Mouse (Mus musculus): Measurements from ENCODE around the gene Ppfia3. TPM values are rescaled to one million over a fixed set of nuclear protein-coding genes. Genes with fewer than 3 reads are reported as not detected.
"Not testable (repeated sequence)": the region's sequence is repeated elsewhere in the genome, so short reads cannot be mapped to it uniquely, and the experiment has no call there.

Gene Ppfia3
- total and polyA plus RNA-seq, 2 experiments from 2014 or later: 0.68 to 1.8 TPM

- peaks cover 19% of the 10 kb centered on the region for H3K4me1 ChIP-seq (ENCODE audit: control insufficient read depth, insufficient read depth)
- no peak for DNase-seq (ENCODE audit: low spot score)
- TF ChIP-seq EP300 (IDR thresholded peaks at IDR 0.05; ENCODE audit: low read depth) (no peak), CTCF (IDR thresholded peaks at IDR 0.05; ENCODE audit: low read depth) (no peak)
- H3K27me3 ChIP-seq (ENCODE audit: control insufficient read depth, insufficient read depth, low read length): peaks cover 69% of the 10 kb centered on the region
- H3K4me3 ChIP-seq (ENCODE audit: low read depth, low read length): no peak overlapping the region
- no peaks in the 10 kb centered on the region for H3K36me3 ChIP-seq (replicated peaks; ENCODE audit: control insufficient read depth, insufficient read depth, low read length)
- H3K9me3 ChIP-seq (replicated peaks; ENCODE audit: control insufficient read depth, low read length): no peaks in the 10 kb centered on the region
- no peak overlapping the region for H3K9ac ChIP-seq (replicated peaks; ENCODE audit: low read depth, low read length)
- WGBS: 9% methylated on average over 13 of the region's 13 CpGs
- no peak for ATAC-seq (ENCODE audit: insufficient read depth, low read depth)
- H3K27ac ChIP-seq (ENCODE audit: low read depth): no peak overlapping the region
- H3K4me2 ChIP-seq (ENCODE audit: low read depth, low read length): no peak overlapping the region
Measured at GRCm38 (mm10) chr7:45362801-45363200, 4.0 kb downstream of the Ppfia3 start.

- TF ChIP-seq EP300 (IDR thresholded peaks at IDR 0.05; ENCODE audit: low read depth) (no peak), CTCF (IDR thresholded peaks at IDR 0.05; ENCODE audit: low read depth) (no peak)
- DNase-seq (ENCODE audit: low spot score): peak; percentile 38
- Histone ChIP-seq H3K4me3 (ENCODE audit: low read depth, low read length) (peak overlapping the region; percentile 30), H3K36me3 (replicated peaks; ENCODE audit: control insufficient read depth, insufficient read depth, low read length) (no peaks in the 10 kb centered on the region), H3K27me3 (ENCODE audit: control insufficient read depth, insufficient read depth, low read length) (peaks cover 66% of the 10 kb centered on the region), H3K4me1 (ENCODE audit: control insufficient read depth, insufficient read depth) (peaks cover 10% of the 10 kb centered on the region; the same call in 1 of the 2 replicates), H3K9ac (replicated peaks; ENCODE audit: low read depth, low read length) (no peak overlapping the region), H3K9me3 (replicated peaks; ENCODE audit: control insufficient read depth, low read length) (no peaks in the 10 kb centered on the region), H3K4me2 (ENCODE audit: low read depth, low read length) (peak overlapping the region; percentile 50), H3K27ac (ENCODE audit: low read depth) (no peak overlapping the region)
- WGBS: 1% methylated on average over 43 of the region's 43 CpGs
- ATAC-seq (ENCODE audit: insufficient read depth, low read depth): peak; percentile 77
Measured at GRCm38 (mm10) chr7:45361243-45361804, 5.5 kb downstream of the Ppfia3 start.

- 0 out of 2 replicates have a peak, but pooled peaks cover 5% of the 10 kb centered on the region for H3K4me1 ChIP-seq (ENCODE audit: control insufficient read depth, insufficient read depth)
- H3K27me3 ChIP-seq (ENCODE audit: control insufficient read depth, insufficient read depth, low read length): peaks cover 58% of the 10 kb centered on the region
- H3K9ac ChIP-seq (replicated peaks; ENCODE audit: low read depth, low read length): no peak overlapping the region
- TF ChIP-seq CTCF (IDR thresholded peaks at IDR 0.05; ENCODE audit: low read depth): no peak
- no peak for TF ChIP-seq EP300 (IDR thresholded peaks at IDR 0.05; ENCODE audit: low read depth)
- WGBS: 40% methylated on average over 18 of the region's 18 CpGs
- no peaks in the 10 kb centered on the region for H3K9me3 ChIP-seq (replicated peaks; ENCODE audit: control insufficient read depth, low read length)
- H3K4me2 ChIP-seq (ENCODE audit: low read depth, low read length): no peak overlapping the region
- H3K27ac ChIP-seq (ENCODE audit: low read depth): no peak overlapping the region
- ATAC-seq (ENCODE audit: insufficient read depth, low read depth) (no peak), DNase-seq (ENCODE audit: low spot score) (no peak)
- H3K36me3 ChIP-seq (replicated peaks; ENCODE audit: control insufficient read depth, insufficient read depth, low read length): no peaks in the 10 kb centered on the region
- no peak overlapping the region for H3K4me3 ChIP-seq (ENCODE audit: low read depth, low read length)
Measured at GRCm38 (mm10) chr7:45360404-45361125, 6.3 kb downstream of the Ppfia3 start.

- H3K9ac ChIP-seq (replicated peaks; ENCODE audit: low read depth, low read length); DNase-seq (ENCODE audit: low spot score); ATAC-seq (ENCODE audit: insufficient read depth, low read depth); H3K4me1 ChIP-seq (ENCODE audit: control insufficient read depth, insufficient read depth); H3K9me3 ChIP-seq (replicated peaks; ENCODE audit: control insufficient read depth, low read length); H3K36me3 ChIP-seq (replicated peaks; ENCODE audit: control insufficient read depth, insufficient read depth, low read length); H3K27ac ChIP-seq (ENCODE audit: low read depth); H3K4me2 ChIP-seq (ENCODE audit: low read depth, low read length); H3K4me3 ChIP-seq (ENCODE audit: low read depth, low read length): not testable (repeated sequence)
- peaks cover 44% of the 10 kb centered on the region for H3K27me3 ChIP-seq (ENCODE audit: control insufficient read depth, insufficient read depth, low read length)
- WGBS: 36% methylated on average over 10 of the region's 11 CpGs
Measured at GRCm38 (mm10) chr7:45359081-45359480, 7.7 kb downstream of the Ppfia3 start.

GRCm38 (mm10) chr7:45356087-45356486 is 10.7 kb downstream of the Ppfia3 start:
- H3K9me3 ChIP-seq (replicated peaks; ENCODE audit: control insufficient read depth, low read length): no peaks in the 10 kb centered on the region
- peaks cover 14% of the 10 kb centered on the region for H3K27me3 ChIP-seq (ENCODE audit: control insufficient read depth, insufficient read depth, low read length)
- H3K36me3 ChIP-seq (replicated peaks; ENCODE audit: control insufficient read depth, insufficient read depth, low read length): no peaks in the 10 kb centered on the region
- no peak overlapping the region for H3K27ac ChIP-seq (ENCODE audit: low read depth)
- H3K9ac ChIP-seq (replicated peaks; ENCODE audit: low read depth, low read length): no peak overlapping the region
- no peak for ATAC-seq (ENCODE audit: insufficient read depth, low read depth)
- 45% methylated on average over 13 of the region's 13 CpGs for WGBS
- H3K4me1 ChIP-seq (ENCODE audit: control insufficient read depth, insufficient read depth): no peaks in the 10 kb centered on the region
- no peak overlapping the region for H3K4me2 ChIP-seq (ENCODE audit: low read depth, low read length)
- no peak overlapping the region for H3K4me3 ChIP-seq (ENCODE audit: low read depth, low read length)
- TF ChIP-seq EP300 (IDR thresholded peaks at IDR 0.05; ENCODE audit: low read depth): no peak
- no peak for TF ChIP-seq CTCF (IDR thresholded peaks at IDR 0.05; ENCODE audit: low read depth)
- DNase-seq (ENCODE audit: low spot score): no peak

All from heart, postnatal 0 days (tissue).